In genomic region chr6:136900369-136901009, GRCm38 (mm10) we compare ENCODE assay signal across 1 mouse cellular context.
TF ChIP-seq lines count a peak whose summit lies in the region.

No protein-coding gene starts in this region.

TF ChIP-seq in C2C12, 6 proteins besides CTCF, POLR2A, EP300 and RAD21:
- no peak for TF ChIP-seq FOSL1 (IDR thresholded peaks at IDR 0.05; ENCODE audit: insufficient read depth, low read length, poor library complexity, severe bottlenecking)
- peak; percentile 65 for TF ChIP-seq USF1 (IDR thresholded peaks at IDR 0.05; ENCODE audit: low read depth)
- no peak for TF ChIP-seq MYOG (IDR thresholded peaks at IDR 0.05; ENCODE audit: control insufficient read depth, extremely low read depth, insufficient read length)
- no peak for TF ChIP-seq MAX (IDR thresholded peaks at IDR 0.05)
- no peak for TF ChIP-seq MYOD1 (IDR thresholded peaks at IDR 0.05; ENCODE audit: control insufficient read depth, insufficient read length, low read depth)
TF ChIP-seq in C2C12: peak in this region for 1.
